Mouse (Mus musculus) embryo, embryonic 9.5 days (tissue): ENCODE data around the gene Vwc2.

Source experiments
- DNase-seq: peaks from one replicate; pipeline ENCODE4 v3.0.0-alpha.2; 2017; ENCODE audit errors: extremely low spot score

The Vwc2 gene

DNA sequence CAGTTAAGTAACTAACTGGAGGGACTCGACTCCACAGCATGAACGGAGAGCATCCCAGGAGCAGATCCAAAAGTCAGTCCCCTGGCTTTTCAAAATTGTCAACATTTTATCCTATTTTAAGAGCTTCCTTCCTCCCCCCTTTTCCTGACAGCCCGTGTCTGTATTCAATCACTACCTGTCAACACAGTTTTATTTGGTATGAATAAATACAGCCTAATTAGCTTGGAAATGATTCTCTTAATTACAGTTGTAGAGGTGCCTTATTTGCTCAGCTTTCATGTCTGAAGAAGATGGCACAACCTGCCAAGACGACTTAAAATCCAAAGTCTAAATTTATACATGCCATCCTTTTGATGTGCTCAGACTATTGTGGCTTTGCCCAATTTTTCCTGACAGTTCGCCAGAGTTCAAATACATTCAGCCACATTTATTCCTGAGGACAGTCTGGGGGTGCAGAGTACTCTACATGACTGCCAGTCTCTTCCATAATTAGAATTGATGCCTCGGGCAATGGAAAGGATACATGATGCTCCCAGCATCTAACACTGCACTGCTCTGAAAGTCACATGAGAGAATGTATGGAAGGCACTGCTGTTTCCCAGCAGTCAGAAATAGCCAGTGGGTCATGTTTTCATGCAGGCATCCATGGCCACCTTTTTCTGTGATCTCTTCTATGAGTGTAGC lies 128.8 kb downstream of the Vwc2 start:
- DNase-seq, result no peak

DNA sequence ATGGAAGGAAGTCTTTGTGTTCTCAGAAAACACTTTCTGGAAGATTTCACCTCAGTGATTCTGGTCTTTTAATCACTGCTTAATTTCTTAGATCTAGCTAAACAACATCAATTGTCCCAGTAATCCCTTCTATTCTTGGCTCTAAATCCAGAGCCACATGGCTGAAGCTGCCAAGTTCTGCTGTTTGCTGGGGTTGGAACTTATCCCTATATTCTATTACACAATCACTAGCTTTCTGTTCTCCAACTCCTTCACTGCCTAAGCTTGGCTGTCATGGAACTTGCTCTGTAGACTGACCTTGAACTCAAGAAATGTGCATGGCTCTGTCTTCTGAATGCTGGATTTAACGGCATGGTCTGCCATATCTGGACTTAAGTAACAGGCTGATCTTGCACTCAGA lies 143.3 kb downstream of the Vwc2 start:
- no peak for DNase-seq

DNA sequence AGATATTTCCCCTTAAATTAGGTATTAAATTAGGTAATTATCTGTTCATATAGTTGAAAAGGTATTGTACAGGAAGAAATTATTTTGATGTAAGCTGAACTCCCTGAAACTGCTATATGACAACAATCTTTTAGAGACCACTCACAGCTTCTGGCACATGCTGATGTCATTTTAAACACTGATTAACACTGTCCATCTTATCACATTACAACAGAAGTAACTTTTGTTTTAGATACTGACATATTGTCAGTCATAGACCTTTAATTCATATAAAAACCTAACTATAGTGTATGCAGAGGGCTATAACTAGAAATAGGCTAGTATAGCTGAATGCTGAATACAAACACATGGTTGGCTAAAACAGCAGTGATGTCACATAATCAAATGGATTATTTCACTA lies 166.1 kb downstream of the Vwc2 start:
- DNase-seq, result no peak

DNA sequence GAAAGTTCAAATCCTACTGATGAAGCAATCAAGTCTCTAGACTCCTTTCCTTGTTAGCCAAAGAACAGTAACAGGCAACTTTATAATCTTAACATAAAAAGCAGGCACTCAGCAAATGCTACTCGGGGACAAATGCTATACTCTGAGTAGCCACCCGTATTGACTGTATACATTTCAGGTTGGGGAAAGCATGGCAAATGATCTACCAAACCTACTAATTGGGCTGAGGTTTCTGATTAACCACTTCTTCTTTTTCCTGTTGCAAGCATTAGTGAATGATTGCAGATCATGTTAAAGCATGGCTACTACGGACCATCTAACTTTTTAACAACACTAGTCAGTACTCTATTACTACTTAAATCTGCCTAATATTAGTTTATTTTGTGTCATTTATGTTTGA lies 169.5 kb downstream of the Vwc2 start:
- DNase-seq, result no peak
